Mouse (Mus musculus) megakaryocyte, embryonic 14.5 days (primary cell): ENCODE measurements at regions not wholly inside any gene's neighbourhood (a gene's known extent, or its start where the extent isn't known, plus 50 kb on each side); places are given as distances from the start of the nearest gene placed in this dataset.

Experiments
- FLI1 ChIP-seq: IDR thresholded peaks from 2 replicates; pipeline ENCODE4 v1.6.1; 2012; ENCODE audit warnings: low read length, inconsistent platforms, mixed read lengths
- GATA1 ChIP-seq: IDR thresholded peaks from 3 replicates; pipeline ENCODE4 v1.6.1; 2012; ENCODE audit warnings: mixed read lengths, low read length, inconsistent platforms, borderline replicate concordance

- TF ChIP-seq GATA1 (no peak), FLI1 (no peak)
Measured at GRCm38 (mm10) chr15:68626976-68627375, 2126.3 kb upstream of the Lrrc6 start.
